Mouse (Mus musculus): ENCODE results near the gene Sema4a.

The Sema4a gene

GRCm38 (mm10) chr3:88460983-88461696 is at the start of gene Sema4a:
TSS of gene Sema4a (minus strand) at chr3:88461182.
- peak; percentile 11 for DNase-seq

- DNase-seq, result peak; percentile 90
Measured at GRCm38 (mm10) chr3:88509692-88510420, 48.9 kb upstream of the Sema4a start, which contains the start of gene Lmna. TSS of gene Lmna (minus strand) at chr3:88509956.

GRCm38 (mm10) chr3:88509250-88509649 is 48.3 kb upstream of the Sema4a start:
- DNase-seq, result no peak

- DNase-seq, result no peak
Measured at GRCm38 (mm10) chr3:88505765-88506164, 44.8 kb upstream of the Sema4a start.

GRCm38 (mm10) chr3:88505081-88505480 is 44.1 kb upstream of the Sema4a start:
- no peak for DNase-seq

- no peak for DNase-seq
Measured at GRCm38 (mm10) chr3:88503881-88504746, 43.1 kb upstream of the Sema4a start.

GRCm38 (mm10) chr3:88503505-88503863 is 42.5 kb upstream of the Sema4a start:
- no peak for DNase-seq

- peak; percentile 91 for DNase-seq
Measured at GRCm38 (mm10) chr3:88502641-88503504, 41.9 kb upstream of the Sema4a start.

GRCm38 (mm10) chr3:88502031-88502571 is 41.1 kb upstream of the Sema4a start:
- DNase-seq, result no peak

- DNase-seq, result no peak
Measured at GRCm38 (mm10) chr3:88501366-88502030, 40.5 kb upstream of the Sema4a start.

- no peak for DNase-seq
Measured at GRCm38 (mm10) chr3:88500655-88501365, 39.8 kb upstream of the Sema4a start.

- no peak for DNase-seq
Measured at GRCm38 (mm10) chr3:88500087-88500486, 39.1 kb upstream of the Sema4a start.

- DNase-seq, result no peak
Measured at GRCm38 (mm10) chr3:88499580-88499979, 38.6 kb upstream of the Sema4a start.

- DNase-seq, result no peak
Measured at GRCm38 (mm10) chr3:88495741-88496415, 34.9 kb upstream of the Sema4a start.

GRCm38 (mm10) chr3:88494836-88495628 is 34.0 kb upstream of the Sema4a start:
- no peak for DNase-seq

GRCm38 (mm10) chr3:88493706-88494582 is 33.0 kb upstream of the Sema4a start:
- no peak for DNase-seq

- no peak for DNase-seq
Measured at GRCm38 (mm10) chr3:88487396-88487795, 26.4 kb upstream of the Sema4a start.

- DNase-seq, result no peak
Measured at GRCm38 (mm10) chr3:88486887-88487286, 25.9 kb upstream of the Sema4a start.

Measured in right cerebral cortex, postnatal 25 days (tissue).